Mouse (Mus musculus) liver, postnatal 0 days (tissue): ENCODE results near the gene Tnnt2.

Experiments used
- CTCF ChIP-seq: sonication (generic); IDR thresholded peaks from 2 replicates; pipeline ENCODE4 v1.5.1; 2016; ENCODE audit warnings: antibody characterized with exemption, low read depth
- EP300 ChIP-seq: IDR thresholded peaks from 2 replicates; pipeline ENCODE4 v1.6.1; 2016; ENCODE audit warnings: antibody characterized with exemption, low read depth, mild to moderate bottlenecking

GRCm38 (mm10) chr1:135834206-135834859, 1.8 kb upstream of the Tnnt2 start:
- peak; percentile 14; the same call in 1 of the 2 replicates for TF ChIP-seq CTCF
- TF ChIP-seq EP300 = no peak
